Mouse (Mus musculus): ENCODE data around the gene Ambra1.

The Ambra1 gene

DNA sequence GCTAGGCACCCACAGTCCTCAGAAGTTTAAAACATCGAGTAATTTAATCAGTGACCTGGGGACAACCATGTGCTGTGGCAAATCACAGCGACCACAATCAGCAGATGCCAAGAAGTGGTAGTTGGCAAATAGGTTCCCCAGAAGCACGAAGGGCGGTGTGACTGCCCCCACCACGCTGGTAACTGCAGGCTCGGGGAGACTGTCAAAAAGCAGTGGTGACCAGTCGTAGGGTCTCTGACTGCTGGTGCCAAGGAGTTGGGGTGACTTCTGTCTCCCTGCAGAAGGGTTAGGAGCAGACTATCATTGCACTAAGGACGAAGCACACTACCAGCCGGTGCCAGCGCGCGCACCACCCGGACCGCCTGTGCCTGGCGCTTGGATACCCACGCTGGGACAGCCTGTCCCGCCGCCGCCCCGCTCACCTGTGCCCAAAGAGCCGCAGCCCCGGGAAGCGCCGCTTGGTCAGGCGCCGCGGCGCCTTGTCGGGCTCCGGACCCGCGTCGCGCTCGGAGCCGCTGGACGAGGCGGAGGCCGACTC, 233.0 kb downstream of the Ambra1 start:
- peak; percentile 71 for DNase-seq

GRCm38 (mm10) chr2:91963443-91963932, 233.6 kb downstream of the Ambra1 start:
- peak; percentile 98 for DNase-seq

GRCm38 (mm10) chr2:91964610-91965204, 234.8 kb downstream of the Ambra1 start:
- DNase-seq = no peak

DNA sequence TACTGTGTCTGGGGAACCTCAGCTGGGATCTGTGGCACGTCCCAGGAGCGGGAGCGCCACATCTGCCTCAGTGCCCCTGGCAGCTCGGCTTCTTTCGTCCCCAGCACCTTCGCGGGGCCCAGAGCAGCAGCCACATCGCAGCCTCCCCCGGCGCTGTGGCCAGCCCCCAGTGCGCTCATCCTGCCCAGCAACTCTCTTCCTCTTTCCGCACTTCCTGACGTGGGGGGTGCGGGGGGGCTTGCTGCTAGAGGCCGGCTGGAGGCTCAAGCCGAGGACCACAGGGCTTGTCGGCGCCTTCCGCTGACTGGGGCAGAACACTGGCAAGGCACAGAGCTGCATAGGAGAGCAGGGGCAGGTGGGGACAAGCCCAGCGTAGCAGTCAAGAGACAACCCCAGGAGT, 235.5 kb downstream of the Ambra1 start:
- DNase-seq = peak; percentile 70

- no peak for DNase-seq
Observed at GRCm38 (mm10) chr2:91966367-91966766, 236.4 kb downstream of the Ambra1 start.

- no peak for DNase-seq
Observed at GRCm38 (mm10) chr2:91967962-91968361, 238.0 kb downstream of the Ambra1 start.

Data from thymus, postnatal 4 days (tissue).